Mouse (Mus musculus) spleen, adult 2 months (tissue): ENCODE measurements around the gene BC067074.

Experiments
- CTCF ChIP-seq: fragments of 200-500 bp; IDR thresholded peaks from 2 replicates; pipeline ENCODE4 v1.5.1; 2011; ENCODE audit warnings: mild to moderate bottlenecking, inconsistent platforms; ENCODE audit not compliant: insufficient read depth, insufficient read length, insufficient replicate concordance; ENCODE audit errors: extremely low read depth
- POLR2A ChIP-seq: fragments of 200-500 bp; IDR thresholded peaks from 2 replicates; pipeline ENCODE4 v1.6.1; 2011; ENCODE audit warnings: low read depth, low read length, inconsistent platforms

DNA sequence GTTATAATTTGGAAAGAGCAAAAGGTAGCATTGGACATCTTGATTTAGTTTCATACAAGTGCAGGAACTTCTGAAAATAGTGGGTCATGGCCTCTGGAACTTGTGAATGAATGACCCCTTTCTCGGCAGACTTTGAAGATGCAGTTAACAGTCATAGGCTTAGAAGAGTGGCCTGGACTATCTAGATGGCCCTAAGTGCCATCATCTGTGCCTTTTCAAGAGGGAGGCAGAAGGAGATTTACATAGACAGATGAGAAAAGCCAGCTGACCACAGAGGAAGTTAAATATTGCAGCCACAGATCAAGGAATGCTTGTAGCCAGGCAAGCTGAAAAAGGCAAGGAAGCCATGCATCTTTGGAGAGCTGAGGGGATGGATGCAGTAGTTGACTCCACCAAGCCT is 66.7 kb downstream of the BC067074 start:
- no peak for TF ChIP-seq CTCF
- TF ChIP-seq POLR2A, result no peak
